Mouse (Mus musculus) thymus, adult 2 months (tissue): ENCODE measurements around the gene Prkg2. TPM values are rescaled to one million over a fixed set of nuclear protein-coding genes. Genes with fewer than 3 reads are reported as not detected.

Experiments used
- DNase-seq: peaks from one replicate; pipeline ENCODE4 v3.0.0; 2021
- H3K27ac ChIP-seq: fragments of 200-500 bp; 2 replicates; pipeline ENCODE4 v1.5.1; 2012; ENCODE audit warnings: low read length, control low read depth; ENCODE audit not compliant: control insufficient read depth, insufficient read depth
- H3K27me3 ChIP-seq: fragments of 200-500 bp; 2 replicates; pipeline ENCODE4 v1.6.1; 2012; ENCODE audit warnings: mild to moderate bottlenecking, low read length, moderate library complexity, mixed read lengths; ENCODE audit not compliant: control insufficient read depth, insufficient read depth
- H3K36me3 ChIP-seq: fragments of 200-500 bp; 2 replicates; pipeline ENCODE4 v1.6.1; 2012; ENCODE audit warnings: mild to moderate bottlenecking, low read length, moderate library complexity; ENCODE audit not compliant: control insufficient read depth, insufficient read depth
- H3K4me1 ChIP-seq: fragments of 200-500 bp; replicated peaks from 2 replicates; pipeline ENCODE4 v1.6.1; 2012; ENCODE audit warnings: low read length; ENCODE audit not compliant: control insufficient read depth, insufficient read depth
- H3K4me3 ChIP-seq: fragments of 200-500 bp; 2 replicates; pipeline ENCODE4 v1.5.1; 2012; ENCODE audit warnings: mild to moderate bottlenecking, low read length, control low read depth, moderate library complexity; ENCODE audit not compliant: control insufficient read depth, insufficient read depth
- CTCF ChIP-seq: fragments of 200-500 bp; IDR thresholded peaks from 2 replicates; pipeline ENCODE4 v1.5.1; 2012; ENCODE audit warnings: mild to moderate bottlenecking, control low read depth, low read length, moderate library complexity, borderline replicate concordance; ENCODE audit not compliant: control insufficient read depth, poor library complexity, insufficient read depth; ENCODE audit errors: extremely low read depth
- POLR2A ChIP-seq: fragments of 200-500 bp; IDR thresholded peaks from 2 replicates; pipeline ENCODE4 v1.6.1; 2012; ENCODE audit warnings: mild to moderate bottlenecking, low read length, control low read depth, moderate library complexity; ENCODE audit not compliant: control insufficient read depth, poor library complexity, insufficient read depth; ENCODE audit errors: extremely low read depth
- WGBS: fragments of 180-500 bp; shearing (Covaris S2); methylation state at CpG from one replicate; pipeline ENCODE4 v1.1.7; 2018; 5-methylcytosine and 5-hydroxymethylcytosine counted together
- polyA plus RNA-seq: library from polyadenylated mRNA; depleted of rRNA; stranded (reverse); fragments of >200 nt; gene quantifications from 2 replicates; pipeline ENCODE4 v1.2.3, GENCODE M21; 2012

Prkg2 gene
- polyA plus RNA-seq, 1 experiment = 0.15 TPM

GRCm38 (mm10) chr5:98940731-98941130, 96.4 kb downstream of the Prkg2 start:
- 6% methylated on average over 6 of the region's 6 CpGs for WGBS
- Histone ChIP-seq H3K4me3 (no peak overlapping the region), H3K27me3 (no peaks in the 10 kb centered on the region), H3K4me1 (no peaks in the 10 kb centered on the region), H3K27ac (no peak overlapping the region), H3K36me3 (no peaks in the 10 kb centered on the region)
- TF ChIP-seq CTCF = no peak
- no peak for TF ChIP-seq POLR2A
- DNase-seq = no peak

GRCm38 (mm10) chr5:98939631-98940208, 97.4 kb downstream of the Prkg2 start:
- Histone ChIP-seq H3K4me3 (no peak overlapping the region), H3K4me1 (no peaks in the 10 kb centered on the region), H3K27me3 (no peaks in the 10 kb centered on the region), H3K27ac (no peak overlapping the region), H3K36me3 (no peaks in the 10 kb centered on the region)
- TF ChIP-seq POLR2A = no peak
- WGBS = 82% methylated on average over 6 of the region's 6 CpGs
- DNase-seq = no peak

GRCm38 (mm10) chr5:98939116-98939515, 98.0 kb downstream of the Prkg2 start:
- TF ChIP-seq POLR2A = no peak
- no peak for TF ChIP-seq CTCF
- Histone ChIP-seq H3K27ac (no peak overlapping the region), H3K27me3 (no peaks in the 10 kb centered on the region), H3K4me1 (no peaks in the 10 kb centered on the region), H3K4me3 (no peak overlapping the region), H3K36me3 (no peaks in the 10 kb centered on the region)
- WGBS = 89% methylated on average over 9 of the region's 9 CpGs
- DNase-seq = no peak

GRCm38 (mm10) chr5:98937879-98938278, 99.3 kb downstream of the Prkg2 start:
- Histone ChIP-seq H3K4me1 (no peaks in the 10 kb centered on the region), H3K27ac (no peak overlapping the region), H3K36me3 (no peaks in the 10 kb centered on the region), H3K4me3 (no peak overlapping the region), H3K27me3 (no peaks in the 10 kb centered on the region)
- WGBS = 73% methylated on average over 4 of the region's 4 CpGs
- no peak for DNase-seq
- TF ChIP-seq CTCF = no peak
- TF ChIP-seq POLR2A = no peak

- TF ChIP-seq POLR2A (no peak), CTCF (no peak)
- Histone ChIP-seq H3K27me3 (no peaks in the 10 kb centered on the region), H3K36me3 (no peaks in the 10 kb centered on the region), H3K4me3 (no peak overlapping the region), H3K27ac (no peak overlapping the region), H3K4me1 (no peaks in the 10 kb centered on the region)
- WGBS = 56% methylated on average over 2 of the region's 2 CpGs
- no peak for DNase-seq
Measured at GRCm38 (mm10) chr5:98936650-98937049, 100.5 kb downstream of the Prkg2 start.

GRCm38 (mm10) chr5:98935930-98936329, 101.2 kb downstream of the Prkg2 start:
- Histone ChIP-seq H3K36me3 (no peaks in the 10 kb centered on the region), H3K27me3 (no peaks in the 10 kb centered on the region), H3K4me3 (no peak overlapping the region), H3K4me1 (no peaks in the 10 kb centered on the region), H3K27ac (no peak overlapping the region)
- WGBS = 59% methylated on average over 8 of the region's 8 CpGs
- DNase-seq = no peak
- TF ChIP-seq POLR2A = no peak
- no peak for TF ChIP-seq CTCF

GRCm38 (mm10) chr5:98922921-98923320, 114.2 kb downstream of the Prkg2 start:
- H3K4me3 ChIP-seq = no peak overlapping the region
- no peaks in the 10 kb centered on the region for H3K36me3 ChIP-seq
- no peaks in the 10 kb centered on the region for H3K27me3 ChIP-seq
- no peak for DNase-seq
- H3K4me1 ChIP-seq = no peaks in the 10 kb centered on the region
- TF ChIP-seq CTCF = no peak
- no peak for TF ChIP-seq POLR2A
- no peak overlapping the region for H3K27ac ChIP-seq
- WGBS = 95% methylated on average over 3 of the region's 3 CpGs
